Mouse (Mus musculus): Measurements from ENCODE around the gene Rybp.

- TF ChIP-seq CTCF (IDR thresholded peaks at IDR 0.05; ENCODE audit: extremely low read depth, insufficient read depth, low read length) (no peak), POLR2A (IDR thresholded peaks at IDR 0.05; ENCODE audit: extremely low read depth, insufficient read depth, low read length) (no peak)
These were observed 91.3 kb downstream of the Rybp start for GRCm38 (mm10) chr6:100195870-100196409.
